Mouse (Mus musculus) adrenal gland, postnatal 36 days (tissue): ENCODE measurements at regions not wholly inside any gene's neighbourhood (a gene's known extent, or its start where the extent isn't known, plus 50 kb on each side); places are given as distances from the start of the nearest gene placed in this dataset.
A peak's percentile ranks its signal among the peaks of the same experiment; 100 is the strongest.

Experiments used
- DNase-seq, 2 experiments: peaks; one replicate each; pipeline ENCODE4 v3.0.0; 2021; ENCODE audit warnings: mixed read lengths in 1 of 2

DNA sequence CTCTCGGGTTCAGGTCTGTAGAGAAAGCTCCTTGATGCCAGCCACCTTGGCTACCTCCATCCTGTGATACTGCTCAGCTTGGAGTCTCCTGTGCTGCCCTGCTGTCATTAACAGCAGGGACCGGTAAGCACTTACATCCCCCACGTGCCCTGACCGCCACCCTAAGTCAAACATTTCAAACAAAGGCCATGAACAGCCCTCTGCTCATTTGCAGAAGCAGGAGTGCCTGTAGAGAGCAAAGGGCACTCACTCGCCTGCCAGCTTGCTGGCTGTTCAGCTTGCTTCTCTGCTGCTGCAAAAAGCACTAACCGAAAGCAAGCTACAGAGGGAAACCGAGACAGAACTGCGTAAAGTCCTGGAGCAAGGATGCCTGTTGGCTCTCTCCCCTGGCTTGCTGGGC lies 61.8 kb upstream of the Thy1 start:
- DNase-seq: no peak

GRCm38 (mm10) chr9:43982359-43982889 lies 60.8 kb upstream of the Thy1 start:
- DNase-seq: no peak

DNA sequence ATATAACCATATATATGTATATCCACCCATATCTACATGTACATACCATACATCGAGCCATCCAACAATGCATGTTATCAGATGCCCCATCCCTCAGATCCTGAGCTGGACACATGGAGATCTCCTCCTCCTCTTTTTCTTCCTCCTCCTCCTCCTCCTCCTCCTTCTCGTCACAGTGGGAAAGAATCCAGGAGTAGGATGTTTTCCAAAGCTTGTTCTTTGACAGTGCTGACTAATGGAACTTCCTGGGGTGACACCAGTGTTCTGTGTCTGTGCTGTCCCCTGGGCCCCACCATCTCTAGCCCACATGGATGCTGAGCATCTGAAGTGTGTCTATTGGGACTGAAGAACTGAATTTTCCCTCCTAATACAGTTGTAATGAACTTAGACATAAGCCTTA lies 60.0 kb upstream of the Thy1 start:
- DNase-seq: no peak

GRCm38 (mm10) chr9:43984181-43985062 lies 58.8 kb upstream of the Thy1 start:
- peak; percentile 83 to 84 for DNase-seq

DNA sequence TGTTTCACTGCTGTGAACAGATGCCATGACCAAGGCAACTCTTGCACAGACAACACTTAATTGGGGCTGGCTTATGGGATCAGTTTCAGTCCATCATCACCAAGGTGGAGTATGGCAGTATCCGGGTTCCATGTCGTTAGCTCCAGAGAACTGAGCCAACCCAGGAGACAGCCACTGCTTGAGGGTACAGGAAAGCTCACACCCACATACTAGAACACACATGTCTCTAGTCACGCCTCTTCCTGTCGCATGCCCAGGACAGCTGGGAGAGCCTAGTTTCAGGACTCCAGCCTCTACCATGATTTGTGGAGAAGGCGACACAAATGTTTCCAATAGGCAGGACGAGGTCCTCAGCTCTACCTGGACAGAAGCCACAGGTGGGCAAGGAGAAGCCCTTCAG lies 55.2 kb upstream of the Thy1 start:
- no peak for DNase-seq

DNA sequence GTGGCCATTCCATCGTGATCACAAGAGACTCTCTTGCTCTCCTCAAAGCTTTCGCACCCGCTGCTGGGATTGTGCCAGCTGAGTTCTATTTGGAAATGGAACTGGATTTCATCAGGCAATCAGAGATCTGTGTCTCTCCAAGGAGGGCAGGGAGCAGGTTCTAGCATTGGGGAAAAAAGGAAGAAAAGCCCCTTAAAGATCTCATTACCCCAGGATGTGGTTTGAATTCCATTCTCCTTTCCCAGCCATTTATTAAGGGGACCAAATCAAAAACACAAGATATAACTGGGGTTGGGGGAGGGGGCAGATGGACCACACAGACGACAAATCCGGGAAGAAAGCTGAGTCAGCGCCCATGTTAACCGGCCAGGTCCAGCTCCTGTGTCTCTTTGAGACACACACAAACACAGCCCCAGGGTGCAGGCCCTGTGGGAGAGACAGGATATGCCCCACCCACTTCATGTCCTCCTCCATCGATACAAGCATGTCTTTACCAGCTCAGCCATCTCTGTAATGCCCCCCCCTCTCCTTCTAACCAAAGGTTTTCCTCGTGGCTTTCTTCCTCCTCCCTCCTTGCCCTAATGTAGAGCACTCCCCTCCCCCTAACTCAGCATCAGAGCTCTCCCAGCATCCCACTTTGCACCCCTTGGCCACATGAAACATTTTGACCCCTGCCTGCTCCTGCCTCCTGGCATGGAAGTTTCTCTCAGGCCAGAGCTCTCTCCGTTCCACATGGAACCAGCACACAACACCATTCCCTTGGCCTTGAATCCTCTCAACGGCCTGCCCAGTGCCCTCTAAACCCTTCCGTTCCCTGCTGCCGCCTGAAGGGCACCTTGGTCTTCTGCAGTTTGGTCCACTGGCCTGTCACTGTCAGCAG lies 54.0 kb upstream of the Thy1 start:
- peak; percentile 27 to 43 for DNase-seq

GRCm38 (mm10) chr9:43990124-43990523 lies 53.1 kb upstream of the Thy1 start:
- no peak for DNase-seq

DNA sequence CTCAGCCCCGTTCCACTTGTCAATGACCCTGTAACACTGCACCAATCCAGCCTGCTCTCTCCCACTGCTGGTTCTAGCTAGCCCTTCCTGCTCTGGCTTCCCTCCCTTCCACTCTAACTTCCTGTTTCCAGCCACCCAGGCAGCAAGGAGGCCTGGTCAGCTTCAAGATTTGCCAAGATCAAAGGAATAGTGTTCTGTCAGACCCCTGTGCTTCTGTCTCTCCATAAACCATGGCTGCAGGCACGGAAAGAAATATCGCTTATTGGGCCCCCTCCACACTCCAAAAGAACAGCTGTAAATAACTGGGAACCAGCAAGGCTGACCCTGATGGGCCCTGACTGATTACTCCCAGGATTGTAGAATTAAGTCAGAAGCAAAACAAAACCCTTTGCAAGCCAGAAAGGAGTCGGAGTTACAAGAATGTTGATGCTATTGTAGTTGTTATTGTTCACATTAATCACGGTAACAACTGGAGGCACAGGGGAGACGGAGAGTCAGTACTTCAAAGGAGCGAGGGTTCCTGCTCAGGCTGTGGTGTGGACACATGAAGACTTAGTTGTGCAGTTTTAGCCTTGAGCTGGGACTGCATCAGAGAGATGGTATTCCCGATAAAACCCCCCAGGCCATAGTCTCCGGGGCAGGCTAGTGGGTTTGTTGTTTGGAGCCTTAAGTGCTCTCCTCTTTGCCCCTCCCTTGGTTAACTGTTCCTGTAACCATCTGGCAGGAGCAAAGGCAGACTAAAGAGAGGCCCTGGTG lies 49.8 kb upstream of the Thy1 start:
- no peak for DNase-seq
